Mouse (Mus musculus) CH12.LX (cell line): Measurements from ENCODE around the gene Stpg4. TPM values are rescaled to one million over a fixed set of nuclear protein-coding genes. Genes with fewer than 3 reads are reported as not detected.

ENCODE experiments used
- DNase-seq: peaks from one replicate; pipeline ENCODE4 v3.0.0-alpha.2; 2013; ENCODE audit errors: extremely low read depth
- H3K27ac ChIP-seq: 2 replicates; pipeline ENCODE4 v1.5.1; 2012; ENCODE audit warnings: low read depth, mild to moderate bottlenecking, control low read depth, moderate library complexity; ENCODE audit not compliant: insufficient read depth
- H3K27me3 ChIP-seq: replicated peaks from 2 replicates; pipeline ENCODE3; 2012; ENCODE audit warnings: inconsistent platforms
- H3K36me3 ChIP-seq, 2 experiments: replicated peaks in 1 of 2; 2 replicates each; pipeline versions ENCODE3 to v1.6.1; 2012; ENCODE audit warnings: inconsistent platforms in 1 of 2, low read length in 1 of 2, mild to moderate bottlenecking in 1 of 2, mixed read lengths in 1 of 2, moderate library complexity in 1 of 2; ENCODE audit not compliant: control insufficient read depth in 1 of 2, insufficient read depth in 1 of 2
- H3K4me1 ChIP-seq, 2 experiments: 2 replicates each; pipeline ENCODE4 v1.6.1; 2012; ENCODE audit warnings: inconsistent platforms in 1 of 2, moderate library complexity in 1 of 2; ENCODE audit not compliant: insufficient read depth in 2 of 2, control insufficient read depth in 1 of 2
- H3K4me2 ChIP-seq: 2 replicates; pipeline ENCODE4 v1.6.1; 2012; ENCODE audit warnings: low read depth, mild to moderate bottlenecking, control low read depth; ENCODE audit not compliant: poor library complexity, insufficient read depth, severe bottlenecking
- H3K4me3 ChIP-seq, 3 experiments: fragments of 150-350 bp in 1 of 3; sonication (generic) in 1 of 3; replicated peaks in 1 of 3; 2 replicates each; pipeline versions ENCODE3 to v1.5.1; 2011 to 2012; ENCODE audit warnings: low read depth in 2 of 3, low read length in 2 of 3, mild to moderate bottlenecking in 2 of 3, moderate library complexity in 2 of 3, control low read depth in 1 of 3, improper control_type of control experiment in 1 of 3, inconsistent platforms in 1 of 3, mixed read lengths in 1 of 3; ENCODE audit not compliant: poor library complexity in 1 of 3
- H3K79me2 ChIP-seq: replicated peaks from 2 replicates; pipeline ENCODE4 v1.6.1; 2012; ENCODE audit warnings: mild to moderate bottlenecking, moderate library complexity; ENCODE audit not compliant: control insufficient read depth, poor library complexity, insufficient read depth, severe bottlenecking; ENCODE audit errors: extremely low read depth
- H3K9ac ChIP-seq: 2 replicates; pipeline ENCODE4 v1.6.1; 2012; ENCODE audit warnings: low read depth, mild to moderate bottlenecking, control low read depth, moderate library complexity; ENCODE audit not compliant: insufficient read depth
- H3K9me3 ChIP-seq: replicated peaks from 2 replicates; pipeline ENCODE3; 2012; ENCODE audit warnings: low read length, inconsistent platforms, mixed read lengths
- CHD1 ChIP-seq: IDR thresholded peaks from 2 replicates; pipeline ENCODE4 v1.6.1; 2012; ENCODE audit warnings: low read depth, low read length, improper control_type of control experiment, inconsistent platforms
- E2F4 ChIP-seq: IDR thresholded peaks from 2 replicates; pipeline ENCODE4 v1.6.1; 2011; ENCODE audit warnings: low read depth, low read length, improper control_type of control experiment; ENCODE audit not compliant: insufficient replicate concordance
- ELF1 ChIP-seq: IDR thresholded peaks from 2 replicates; pipeline ENCODE4 v1.6.1; 2014; ENCODE audit warnings: low read depth, mild to moderate bottlenecking, inconsistent platforms, low read length, improper control_type of control experiment
- ETS1 ChIP-seq: conservative IDR thresholded peaks from 2 replicates; pipeline ENCODE4 v1.6.1; 2012; ENCODE audit warnings: low read depth, mild to moderate bottlenecking, inconsistent platforms, low read length, improper control_type of control experiment, moderate library complexity
- IRF4 ChIP-seq: IDR thresholded peaks from 2 replicates; pipeline ENCODE4 v1.6.1; 2014; ENCODE audit warnings: low read depth, mild to moderate bottlenecking, inconsistent platforms, low read length, improper control_type of control experiment
- JUN ChIP-seq: IDR thresholded peaks from 2 replicates; pipeline ENCODE4 v1.6.1; 2011; ENCODE audit warnings: low read depth, mild to moderate bottlenecking, low read length, improper control_type of control experiment, moderate library complexity; ENCODE audit not compliant: insufficient read depth
- JUND ChIP-seq: conservative IDR thresholded peaks from 2 replicates; pipeline ENCODE4 v1.6.1; 2011; ENCODE audit warnings: low read depth, low read length, improper control_type of control experiment
- KAT2A ChIP-seq: IDR thresholded peaks from 2 replicates; pipeline ENCODE4 v1.6.1; 2012; ENCODE audit warnings: low read length, improper control_type of control experiment, inconsistent platforms; ENCODE audit not compliant: insufficient replicate concordance
- MAFK ChIP-seq: IDR thresholded peaks from 2 replicates; pipeline ENCODE4 v1.6.1; 2011; ENCODE audit warnings: low read length, improper control_type of control experiment; ENCODE audit not compliant: insufficient replicate concordance
- MAX ChIP-seq: IDR thresholded peaks from 2 replicates; pipeline ENCODE4 v1.6.1; 2011; ENCODE audit warnings: low read length, improper control_type of control experiment
- MEF2A ChIP-seq: IDR thresholded peaks from 2 replicates; pipeline ENCODE4 v1.6.1; 2014; ENCODE audit warnings: low read depth, mild to moderate bottlenecking, inconsistent platforms, low read length, improper control_type of control experiment, borderline replicate concordance
- MXI1 ChIP-seq: IDR thresholded peaks from 2 replicates; pipeline ENCODE4 v1.6.1; 2011; ENCODE audit warnings: mild to moderate bottlenecking, low read depth, low read length, improper control_type of control experiment
- NRF1 ChIP-seq: IDR thresholded peaks from 2 replicates; pipeline ENCODE4 v1.6.1; 2014; ENCODE audit warnings: low read depth, mild to moderate bottlenecking, inconsistent platforms, low read length, improper control_type of control experiment, moderate library complexity
- POLR2A ChIP-seq: IDR thresholded peaks from 2 replicates; pipeline ENCODE4 v1.6.1; 2011; ENCODE audit warnings: low read depth, mild to moderate bottlenecking, improper control_type of control experiment, low read length
- POLR2AphosphoS2 ChIP-seq: IDR thresholded peaks from 2 replicates; pipeline ENCODE4 v1.6.1; 2011; ENCODE audit warnings: low read depth, low read length, improper control_type of control experiment
- RAD21 ChIP-seq: IDR thresholded peaks from 2 replicates; pipeline ENCODE4 v1.6.1; 2011; ENCODE audit warnings: low read depth, mild to moderate bottlenecking, low read length, improper control_type of control experiment, moderate library complexity
- RCOR1 ChIP-seq: conservative IDR thresholded peaks from 2 replicates; pipeline ENCODE4 v1.6.1; 2012; ENCODE audit warnings: low read depth, mild to moderate bottlenecking, inconsistent platforms, low read length, improper control_type of control experiment
- SMC3 ChIP-seq: IDR thresholded peaks from 2 replicates; pipeline ENCODE4 v1.6.1; 2011; ENCODE audit warnings: low read depth, low read length, improper control_type of control experiment
- TBP ChIP-seq: conservative IDR thresholded peaks from 2 replicates; pipeline ENCODE4 v1.6.1; 2011; ENCODE audit warnings: low read depth, low read length, improper control_type of control experiment
- TCF12 ChIP-seq: IDR thresholded peaks from 2 replicates; pipeline ENCODE4 v1.6.1; 2014; ENCODE audit warnings: low read depth, mild to moderate bottlenecking, inconsistent platforms, low read length, improper control_type of control experiment
- UBTF ChIP-seq: IDR thresholded peaks from 2 replicates; pipeline ENCODE4 v1.6.1; 2012; ENCODE audit warnings: low read depth, mild to moderate bottlenecking, inconsistent platforms, low read length, improper control_type of control experiment, moderate library complexity
- ZC3H11A ChIP-seq: IDR thresholded peaks from 2 replicates; pipeline ENCODE4 v1.6.1; 2012; ENCODE audit warnings: low read depth, mild to moderate bottlenecking, inconsistent platforms, low read length, improper control_type of control experiment
- ZKSCAN1 ChIP-seq: IDR thresholded peaks from 2 replicates; pipeline ENCODE4 v1.6.1; 2012; ENCODE audit warnings: low read depth, inconsistent platforms, low read length, improper control_type of control experiment, borderline replicate concordance
- ZMIZ1 ChIP-seq: IDR thresholded peaks from 2 replicates; pipeline ENCODE4 v1.6.1; 2012; ENCODE audit warnings: low read depth, mild to moderate bottlenecking, inconsistent platforms, low read length, improper control_type of control experiment
- ZNF384 ChIP-seq: IDR thresholded peaks from 2 replicates; pipeline ENCODE4 v1.6.1; 2012; ENCODE audit warnings: low read depth, low read length, improper control_type of control experiment, inconsistent platforms
- dilution Hi-C: fragments of 300-500 bp; cut with MboI; formaldehyde crosslinking; loops from 2 replicates; pipeline ENCODE4 v1.14.3; 2020; ENCODE audit warnings: low sequenced_read_pairs; ENCODE audit not compliant: extremely low pct_unique_long_range_greater_than_20kb, extremely low pct_ligation_motif_present
- in situ Hi-C: fragments of 300-500 bp; cut with MboI; formaldehyde crosslinking; loops from 3 replicates; pipeline ENCODE4 v1.14.3; 2019; ENCODE audit warnings: low sequenced_read_pairs, low pct_ligation_motif_present, low pct_unique_long_range_greater_than_20kb, mixed read lengths
- polyA plus RNA-seq: library from polyadenylated mRNA; unstranded; fragments of >175 nt; gene quantifications from 2 replicates; pipeline ENCODE4 v1.2.1, GENCODE M21; 2012; ENCODE audit warnings: low read depth; ENCODE audit not compliant: insufficient read length
- total RNA-seq, 2 experiments: library from RNA; depleted of rRNA; stranded (reverse); fragments of 300-350 nt in 1 of 2; fragments of >200 nt in 1 of 2; gene quantifications; 2 replicates each; pipeline ENCODE4 v1.2.3; 2012 to 2014

The Stpg4 gene
- total and polyA plus RNA-seq, 3 experiments, result not detected

- peaks cover 71% of the 10 kb centered on the region for H3K79me2 ChIP-seq
- no peak overlapping the region for H3K4me3 ChIP-seq
- H3K9me3 ChIP-seq, result no peaks in the 10 kb centered on the region
- H3K9ac ChIP-seq, result no peak overlapping the region
- dilution Hi-C loops, result no loop called here
- DNase-seq, result no peak
- no peak overlapping the region for H3K4me2 ChIP-seq
- peaks cover 32 to 62% of the 10 kb centered on the region in 2 experiments for H3K36me3 ChIP-seq
- no peak overlapping the region for H3K27ac ChIP-seq
- in situ Hi-C loops, result no loop called here
- no peaks in the 10 kb centered on the region for H3K27me3 ChIP-seq
- peaks cover 11 to 32% of the 10 kb centered on the region in 2 experiments for H3K4me1 ChIP-seq
- TF ChIP-seq ZKSCAN1 (no peak), ZMIZ1 (no peak), JUN (no peak), ZC3H11A (no peak), ELF1 (no peak), E2F4 (no peak), TCF12 (no peak), MEF2A (no peak), NRF1 (no peak), JUND (no peak), ETS1 (no peak), POLR2A (no peak), KAT2A (no peak), SMC3 (no peak), CHD1 (no peak), IRF4 (no peak), RAD21 (no peak), TBP (no peak), POLR2AphosphoS2 (no peak), ZNF384 (no peak)
- TF ChIP-seq, all 38 proteins: peak for 0
These were observed 11.9 kb upstream of the Stpg4 start for GRCm38 (mm10) chr17:87439441-87439840.

GRCm38 (mm10) chr17:87433929-87434328 is 6.4 kb upstream of the Stpg4 start:
- Histone ChIP-seq H3K9me3 (no peaks in the 10 kb centered on the region), H3K9ac (no peak overlapping the region), H3K79me2 (peaks cover 22% of the 10 kb centered on the region), H3K27ac (no peak overlapping the region), H3K36me3 (peaks cover 45 to 76% of the 10 kb centered on the region in 2 experiments), H3K4me3 (no peak overlapping the region), H3K4me1 (peaks cover 0 to 8% of the 10 kb centered on the region in 2 experiments; a peak in 2 of 4 replicates), H3K27me3 (no peaks in the 10 kb centered on the region), H3K4me2 (no peak overlapping the region)
- dilution Hi-C loops (no loop called here), in situ Hi-C loops (no loop called here)
- TF ChIP-seq ETS1 (no peak), UBTF (no peak), ZMIZ1 (no peak), MAFK (no peak), MAX (no peak), NRF1 (no peak), POLR2AphosphoS2 (no peak), TBP (no peak), MEF2A (no peak), ELF1 (no peak), MXI1 (no peak), RAD21 (no peak), RCOR1 (no peak)
- no peak for DNase-seq
